ENCODE assay signal across 8 mouse cellular contexts in genomic region chr2:132952197-132952596, GRCm38 (mm10). TPM values are rescaled to one million over a fixed set of nuclear protein-coding genes. Genes with fewer than 3 reads are reported as not detected.
DNase-seq lines count a peak whose midpoint lies in the region; ATAC-seq lines count a peak whose summit lies in the region.
"Had no signal": no experiment of that assay in that cellular context is flagged by ENCODE, and none has a peak within 500 bp of the region (broad histone marks: within the 10 kb centered on the region; RNA-seq: fewer than 3 reads in every experiment).

No protein-coding gene starts in this region.

- 2% methylated on average over 8 of the region's 8 CpGs for WGBS in intestine, embryonic 15.5 days

- no peak overlapping the region for H3K27ac ChIP-seq in intestine, embryonic 15.5 days
- H3K27ac ChIP-seq: embryonic facial prominence, embryonic 12.5 days had no signal

- no peaks in the 10 kb centered on the region for H3K9me3 ChIP-seq in intestine, embryonic 15.5 days
- H3K9me3 ChIP-seq: embryonic facial prominence, embryonic 12.5 days had no signal

- DNase-seq in right cerebral cortex, adult 18-20 months, result peak; percentile 32
- no peak for DNase-seq in right cerebral cortex, postnatal 25 days
- DNase-seq in embryo, embryonic 10.5 days (ENCODE audit: low spot score), result peak; percentile 77
- DNase-seq in lung, postnatal 36 days, result peak; percentile 15
- no peak for DNase-seq in natural killer cell, adult 2 months (ENCODE audit: low spot score in 2 of 2)
- no peak for DNase-seq in cerebellum, adult 8-10 months

- H3K4me2 ChIP-seq in intestine, embryonic 15.5 days (replicated peaks), result no peak overlapping the region
- H3K4me2 ChIP-seq: embryonic facial prominence, embryonic 12.5 days had no signal

- H3K27me3 ChIP-seq in intestine, embryonic 15.5 days (replicated peaks), result no peaks in the 10 kb centered on the region

- peak; percentile 77 for ATAC-seq in intestine, embryonic 15.5 days

- H3K9ac ChIP-seq in intestine, embryonic 15.5 days, result no peak overlapping the region
- H3K9ac ChIP-seq: embryonic facial prominence, embryonic 12.5 days had no signal

- H3K4me3 ChIP-seq in intestine, embryonic 15.5 days (replicated peaks), result no peak overlapping the region
- H3K4me3 ChIP-seq: embryonic facial prominence, embryonic 12.5 days had no signal

- no peaks in the 10 kb centered on the region for H3K36me3 ChIP-seq in intestine, embryonic 15.5 days
- H3K36me3 ChIP-seq: embryonic facial prominence, embryonic 12.5 days had no signal

- H3K4me1 ChIP-seq in intestine, embryonic 15.5 days (replicated peaks), result no peaks in the 10 kb centered on the region
- H3K4me1 ChIP-seq: embryonic facial prominence, embryonic 12.5 days had no signal

RNA-seq across cellular contexts. Expression of gene Fermt1, which starts 6.5 kb away (rescaled TPM):
- 45.1 and 46.1 TPM in 2 replicates for polyA plus RNA-seq in intestine, embryonic 15.5 days (2015; fragmentation: Nextera tagmentation; extraction: Ambion mirVana)

Comparison
In these comparisons a context has a peak if more than half of its experiments do, and no peak if none do; other contexts are left out.
1. DNase-seq: peak in right cerebral cortex, adult 18-20 months (single experiment), embryo, embryonic 10.5 days (single experiment) and lung, postnatal 36 days (single experiment); none in right cerebral cortex, postnatal 25 days (single experiment), natural killer cell, adult 2 months (0 of 2) and cerebellum, adult 8-10 months (single experiment).